Mouse (Mus musculus) limb, embryonic 11.5 days (tissue): ENCODE results near the gene Serpinb13. TPM values are rescaled to one million over a fixed set of nuclear protein-coding genes. Genes with fewer than 3 reads are reported as not detected.
"Not testable (repeated sequence)": the region's sequence is repeated elsewhere in the genome, so short reads cannot be mapped to it uniquely, and the experiment has no call there.

Experiments
- ATAC-seq: fragments of 200-750 bp; cut with Nextera tagmentation; 2 replicates; pipeline ENCODE4 v1.8.0; 2017; ENCODE audit warnings: low read depth; ENCODE audit not compliant: insufficient number of reproducible peaks, low FRiP score, low TSS enrichment
- DNase-seq: peaks from one replicate; pipeline ENCODE4 v3.0.0-alpha.2; 2015; ENCODE audit warnings: low spot score
- H3K27ac ChIP-seq: fragments of 300-500 bp; sonication (generic); replicated peaks from 2 replicates; pipeline ENCODE4 v1.5.1; 2014; ENCODE audit warnings: low read depth, mild to moderate bottlenecking, low read length
- H3K27me3 ChIP-seq: fragments of 300-500 bp; sonication (generic); 2 replicates; pipeline ENCODE4 v1.6.1; 2014; ENCODE audit warnings: mild to moderate bottlenecking, low read length, mixed read lengths; ENCODE audit not compliant: control insufficient read depth, insufficient read depth
- H3K36me3 ChIP-seq: fragments of 300-500 bp; sonication (generic); 2 replicates; pipeline ENCODE4 v1.6.1; 2014; ENCODE audit warnings: mild to moderate bottlenecking, low read length, moderate library complexity, mixed read lengths; ENCODE audit not compliant: control insufficient read depth, insufficient read depth
- H3K4me1 ChIP-seq: fragments of 300-500 bp; sonication (generic); 2 replicates; pipeline ENCODE4 v1.6.1; 2014; ENCODE audit warnings: low read length, mixed read lengths; ENCODE audit not compliant: control insufficient read depth, insufficient read depth
- H3K4me2 ChIP-seq: fragments of 300-500 bp; sonication (generic); 2 replicates; pipeline ENCODE4 v1.6.1; 2014; ENCODE audit warnings: low read depth, mild to moderate bottlenecking, moderate library complexity; ENCODE audit not compliant: severe bottlenecking
- H3K4me3 ChIP-seq: fragments of 300-500 bp; sonication (generic); 2 replicates; pipeline ENCODE4 v1.5.1; 2014; ENCODE audit warnings: low read depth, low read length
- H3K9ac ChIP-seq: fragments of 300-500 bp; sonication (generic); 2 replicates; pipeline ENCODE4 v1.6.1; 2014; ENCODE audit warnings: mild to moderate bottlenecking, low read length
- H3K9me3 ChIP-seq: fragments of 300-500 bp; sonication (generic); 2 replicates; pipeline ENCODE4 v1.6.1; 2016; ENCODE audit warnings: low read length; ENCODE audit not compliant: control insufficient read depth
- WGBS: fragments of 180-500 bp; shearing (Covaris S2); extraction: QIAGEN DNeasy Blood & Tissue Kit; methylation state at CpG from one replicate; pipeline ENCODE4 v1.1.7; 2014; 5-methylcytosine and 5-hydroxymethylcytosine counted together
- polyA plus RNA-seq: library from polyadenylated mRNA; unstranded; fragments of >200 nt; fragmentation: Nextera tagmentation; extraction: Ambion mirVana; gene quantifications from 2 replicates; pipeline ENCODE4 v1.2.1, GENCODE M21; 2014

Serpinb13 gene
- polyA plus RNA-seq, 1 experiment from 2014 or later = not detected

- H3K4me1 ChIP-seq = no peaks in the 10 kb centered on the region
- 79% methylated on average over 13 of the region's 13 CpGs for WGBS
- H3K27me3 ChIP-seq = no peaks in the 10 kb centered on the region
- no peaks in the 10 kb centered on the region for H3K36me3 ChIP-seq
- no peak overlapping the region for H3K27ac ChIP-seq
- no peak overlapping the region for H3K4me3 ChIP-seq
- no peak overlapping the region for H3K4me2 ChIP-seq
- DNase-seq (no peak), ATAC-seq (no peak)
- H3K9ac ChIP-seq = no peak overlapping the region
- no peaks in the 10 kb centered on the region for H3K9me3 ChIP-seq
Observed at GRCm38 (mm10) chr1:107000424-107000823, 19.6 kb downstream of the Serpinb13 start.

GRCm38 (mm10) chr1:107001754-107002153, 21.0 kb downstream of the Serpinb13 start:
- no peaks in the 10 kb centered on the region for H3K9me3 ChIP-seq
- no peak overlapping the region for H3K4me2 ChIP-seq
- H3K4me1 ChIP-seq = no peaks in the 10 kb centered on the region
- H3K27ac ChIP-seq = no peak overlapping the region
- WGBS = 81% methylated on average over 2 of the region's 2 CpGs
- ATAC-seq = no peak
- no peak overlapping the region for H3K4me3 ChIP-seq
- no peak overlapping the region for H3K9ac ChIP-seq
- H3K27me3 ChIP-seq = no peaks in the 10 kb centered on the region
- DNase-seq = no peak
- H3K36me3 ChIP-seq = no peaks in the 10 kb centered on the region

GRCm38 (mm10) chr1:107006316-107006715, 25.5 kb downstream of the Serpinb13 start:
- 89% methylated on average over 3 of the region's 3 CpGs for WGBS

GRCm38 (mm10) chr1:107014530-107014929, 33.7 kb downstream of the Serpinb13 start:
- Histone ChIP-seq H3K9ac (no peak overlapping the region), H3K36me3 (no peaks in the 10 kb centered on the region), H3K4me3 (no peak overlapping the region), H3K4me2 (no peak overlapping the region), H3K9me3 (no peaks in the 10 kb centered on the region), H3K27ac (no peak overlapping the region), H3K27me3 (no peaks in the 10 kb centered on the region), H3K4me1 (no peaks in the 10 kb centered on the region)
- peak; percentile 55 for DNase-seq
- 38% methylated on average over 2 of the region's 2 CpGs for WGBS
- ATAC-seq = no peak

More at GRCm38 (mm10) chr1:107006316-107006715, 25.5 kb downstream of the Serpinb13 start:
- Histone ChIP-seq H3K9me3 (no peaks in the 10 kb centered on the region), H3K4me2 (no peak overlapping the region), H3K27ac (no peak overlapping the region), H3K36me3 (no peaks in the 10 kb centered on the region), H3K9ac (no peak overlapping the region), H3K27me3 (no peaks in the 10 kb centered on the region), H3K4me1 (no peaks in the 10 kb centered on the region), H3K4me3 (no peak overlapping the region)
- ATAC-seq = no peak
- DNase-seq = no peak

DNA sequence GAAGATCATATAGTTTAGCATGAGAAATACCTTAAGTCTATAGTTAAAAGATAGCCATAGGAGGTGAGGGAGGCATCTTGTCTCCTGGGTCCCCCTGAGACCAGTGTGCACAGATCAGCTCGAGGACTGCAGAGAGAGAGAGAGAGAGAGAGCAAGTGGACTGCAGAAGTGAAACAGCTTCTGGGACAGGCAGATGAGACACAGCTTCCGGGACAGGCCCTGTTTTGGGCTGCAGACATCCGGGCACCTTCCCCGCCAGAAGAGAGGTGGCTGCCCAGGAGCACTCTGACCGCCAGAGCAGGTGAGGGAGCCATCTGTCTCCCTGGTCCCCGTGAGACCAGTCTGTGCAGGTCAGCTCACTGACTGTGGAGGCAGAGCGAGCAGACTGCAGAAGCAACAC, 34.4 kb downstream of the Serpinb13 start:
- WGBS = 85% methylated on average over 7 of the region's 7 CpGs
- ATAC-seq (no peak), DNase-seq (no peak)
- Histone ChIP-seq H3K9ac (no peak overlapping the region), H3K4me1 (no peaks in the 10 kb centered on the region), H3K4me2 (no peak overlapping the region), H3K27me3 (no peaks in the 10 kb centered on the region), H3K36me3 (no peaks in the 10 kb centered on the region), H3K27ac (no peak overlapping the region), H3K9me3 (no peaks in the 10 kb centered on the region), H3K4me3 (no peak overlapping the region)

GRCm38 (mm10) chr1:107025886-107026285, 45.1 kb downstream of the Serpinb13 start:
- 77% methylated on average over 1 of the region's 1 CpGs for WGBS
- Histone ChIP-seq H3K4me2 (no peak overlapping the region), H3K27me3 (no peaks in the 10 kb centered on the region), H3K4me3 (no peak overlapping the region), H3K27ac (no peak overlapping the region), H3K9me3 (no peaks in the 10 kb centered on the region), H3K36me3 (no peaks in the 10 kb centered on the region), H3K9ac (no peak overlapping the region), H3K4me1 (no peaks in the 10 kb centered on the region)
- DNase-seq = no peak
- no peak for ATAC-seq

- not testable (repeated sequence) for DNase-seq, H3K36me3 ChIP-seq, H3K4me2 ChIP-seq, H3K4me3 ChIP-seq, H3K27me3 ChIP-seq, ATAC-seq, H3K9ac ChIP-seq, H3K27ac ChIP-seq, H3K9me3 ChIP-seq, H3K4me1 ChIP-seq
- WGBS = 90% methylated on average over 3 of the region's 3 CpGs
Observed at GRCm38 (mm10) chr1:107034236-107034635, 53.5 kb downstream of the Serpinb13 start.

Other genes starting within 250 kb of the Serpinb13 start
- 10.4 and 11.2 TPM in 2 replicates for gene Kdsr, start 221.3 kb upstream of the Serpinb13 start, polyA plus RNA-seq
- 76.8 and 82.1 TPM in 2 replicates for gene Vps4b, start 184.3 kb upstream of the Serpinb13 start, polyA plus RNA-seq
- gene Serpinb5, start 119.8 kb upstream of the Serpinb13 start, polyA plus RNA-seq = not detected in 2 replicates
- gene Serpinb12, start 46.5 kb upstream of the Serpinb13 start, polyA plus RNA-seq = not detected in 2 replicates
- gene Serpinb3a, start 71.3 kb downstream of the Serpinb13 start, polyA plus RNA-seq = not detected in 2 replicates
- not detected in 2 replicates for gene Serpinb3d, start 102.5 kb downstream of the Serpinb13 start, polyA plus RNA-seq